Mouse (Mus musculus) stomach, embryonic 16.5 days (tissue): Measurements from ENCODE around the gene Thumpd3. TPM values are rescaled to one million over a fixed set of nuclear protein-coding genes. Genes with fewer than 3 reads are reported as not detected.

Experiments
- ATAC-seq: fragments of 200-750 bp; cut with Nextera tagmentation; 2 replicates; pipeline ENCODE4 v1.8.0; 2017; ENCODE audit warnings: moderate number of reproducible peaks, moderate TSS enrichment; ENCODE audit not compliant: insufficient read depth, low FRiP score
- H3K27ac ChIP-seq: fragments of 300-500 bp; sonication (generic); 2 replicates; pipeline ENCODE4 v1.5.1; 2014; ENCODE audit warnings: low read length
- H3K27me3 ChIP-seq: fragments of 300-500 bp; sonication (generic); 2 replicates; pipeline ENCODE4 v1.6.1; 2014; ENCODE audit warnings: low read length, control low read depth, mixed read lengths; ENCODE audit not compliant: control insufficient read depth, insufficient read depth
- H3K36me3 ChIP-seq: fragments of 300-500 bp; sonication (generic); 2 replicates; pipeline ENCODE4 v1.6.1; 2014; ENCODE audit warnings: low read length; ENCODE audit not compliant: control insufficient read depth, insufficient read depth
- H3K4me1 ChIP-seq: fragments of 300-500 bp; sonication (generic); 2 replicates; pipeline ENCODE4 v1.6.1; 2014; ENCODE audit warnings: low read length, control low read depth, mixed read lengths; ENCODE audit not compliant: control insufficient read depth, insufficient read depth
- H3K4me2 ChIP-seq: fragments of 300-500 bp; sonication (generic); 2 replicates; pipeline ENCODE4 v1.6.1; 2014; ENCODE audit warnings: low read depth, low read length, mixed read lengths
- H3K4me3 ChIP-seq: fragments of 300-500 bp; sonication (generic); replicated peaks from 2 replicates; pipeline ENCODE4 v1.5.1; 2014; ENCODE audit warnings: mild to moderate bottlenecking, low read length
- H3K9ac ChIP-seq: fragments of 300-500 bp; sonication (generic); 2 replicates; pipeline ENCODE4 v1.6.1; 2014; ENCODE audit warnings: low read length
- H3K9me3 ChIP-seq: fragments of 300-500 bp; sonication (generic); replicated peaks from 2 replicates; pipeline ENCODE4 v1.6.1; 2016; ENCODE audit warnings: low read length, control low read depth; ENCODE audit not compliant: control insufficient read depth
- WGBS: fragments of 180-500 bp; shearing (Covaris S2); extraction: QIAGEN DNeasy Blood & Tissue Kit; methylation state at CpG from one replicate; pipeline ENCODE4 v1.1.7; 2014; 5-methylcytosine and 5-hydroxymethylcytosine counted together
- polyA plus RNA-seq: library from polyadenylated mRNA; unstranded; fragments of >200 nt; fragmentation: Nextera tagmentation; extraction: Ambion mirVana; gene quantifications from 2 replicates; pipeline ENCODE4 v1.2.1, GENCODE M21; 2015

Thumpd3 gene
- polyA plus RNA-seq, 1 experiment from 2014 or later = 51.0 TPM

- Histone ChIP-seq H3K4me3 (no peak overlapping the region), H3K27ac (no peak overlapping the region), H3K4me1 (peaks cover 26% of the 10 kb centered on the region), H3K9me3 (no peaks in the 10 kb centered on the region), H3K36me3 (no peaks in the 10 kb centered on the region), H3K9ac (no peak overlapping the region), H3K4me2 (no peak overlapping the region), H3K27me3 (no peaks in the 10 kb centered on the region)
- WGBS = 61% methylated on average over 4 of the region's 4 CpGs
- ATAC-seq = no peak
Measured at GRCm38 (mm10) chr6:113084590-113084989, 38.6 kb downstream of the Thumpd3 start.

- H3K4me1 ChIP-seq = peaks cover 6% of the 10 kb centered on the region; the same call in 1 of the 2 replicates
- no peak overlapping the region for H3K4me3 ChIP-seq
- no peaks in the 10 kb centered on the region for H3K9me3 ChIP-seq
- H3K27me3 ChIP-seq = no peaks in the 10 kb centered on the region
- H3K27ac ChIP-seq = no peak overlapping the region
- no peak for ATAC-seq
- WGBS = 78% methylated on average over 3 of the region's 3 CpGs
- H3K9ac ChIP-seq = no peak overlapping the region
- H3K36me3 ChIP-seq = no peaks in the 10 kb centered on the region
- H3K4me2 ChIP-seq = no peak overlapping the region
Measured at GRCm38 (mm10) chr6:113093206-113093605, 47.2 kb downstream of the Thumpd3 start.

DNA sequence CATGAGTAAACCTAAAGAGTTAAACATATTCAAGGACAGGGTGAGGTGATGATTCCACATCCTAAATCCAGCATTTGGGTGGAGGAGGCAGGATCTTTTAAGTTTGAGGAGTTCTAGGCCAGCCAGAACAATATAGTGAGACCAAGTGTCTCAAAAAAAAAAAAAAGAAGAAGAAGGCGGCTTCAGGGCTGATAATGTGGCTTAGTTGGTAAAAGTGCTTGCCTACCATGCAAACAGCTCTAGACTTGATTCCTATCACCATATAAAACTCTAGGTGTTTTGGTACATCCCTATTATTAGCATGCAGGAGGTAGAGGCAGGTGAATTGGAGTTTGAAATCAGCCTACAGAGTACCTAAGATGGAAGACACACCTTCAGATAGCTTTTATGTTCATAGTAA lies 49.5 kb downstream of the Thumpd3 start:
- 87% methylated on average over 1 of the region's 1 CpGs for WGBS
- no peak overlapping the region for H3K9ac ChIP-seq
- no peaks in the 10 kb centered on the region for H3K9me3 ChIP-seq
- peaks cover 17% of the 10 kb centered on the region for H3K4me1 ChIP-seq
- no peak for ATAC-seq
- no peaks in the 10 kb centered on the region for H3K27me3 ChIP-seq
- no peaks in the 10 kb centered on the region for H3K36me3 ChIP-seq
- H3K4me2 ChIP-seq = no peak overlapping the region
- H3K27ac ChIP-seq = no peak overlapping the region
- H3K4me3 ChIP-seq = no peak overlapping the region

- 79% methylated on average over 5 of the region's 5 CpGs for WGBS
- Histone ChIP-seq H3K9me3 (no peaks in the 10 kb centered on the region), H3K27ac (no peak overlapping the region), H3K4me1 (peaks cover 20% of the 10 kb centered on the region), H3K4me3 (no peak overlapping the region), H3K36me3 (no peaks in the 10 kb centered on the region), H3K9ac (no peak overlapping the region), H3K27me3 (no peaks in the 10 kb centered on the region), H3K4me2 (no peak overlapping the region)
- no peak for ATAC-seq
Measured at GRCm38 (mm10) chr6:113097662-113098061, 51.6 kb downstream of the Thumpd3 start.

DNA sequence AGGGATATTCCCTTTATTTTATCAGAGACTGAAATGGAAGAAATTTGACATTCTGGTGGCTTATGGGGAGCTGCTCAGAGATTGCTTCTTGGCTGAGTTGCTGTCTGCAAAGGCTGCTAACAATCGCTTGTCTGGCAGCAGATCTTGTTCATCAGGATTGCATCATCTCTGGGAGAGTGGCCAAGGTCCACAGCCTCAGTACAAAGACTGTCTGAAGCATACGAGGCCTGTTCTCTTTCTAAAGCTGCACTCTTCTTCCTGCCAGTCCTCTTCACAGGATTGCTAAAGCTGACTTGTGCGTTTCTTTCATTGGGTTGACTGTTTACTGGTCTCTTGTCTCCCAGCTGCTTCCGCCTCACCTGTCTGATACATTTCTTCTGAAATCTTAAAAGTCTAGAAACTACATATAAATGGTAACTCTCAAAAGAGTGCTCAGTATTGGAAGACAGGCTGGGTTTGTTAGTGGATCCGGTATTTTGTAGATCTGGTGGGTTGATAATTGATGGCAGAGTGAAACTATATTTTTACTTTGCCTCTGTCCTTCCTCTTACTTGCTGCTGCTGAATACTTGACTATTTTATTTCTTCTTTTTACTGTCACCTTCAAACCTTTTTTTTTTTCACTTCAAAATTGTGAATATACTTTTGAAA lies 53.7 kb downstream of the Thumpd3 start:
- 13% methylated on average over 5 of the region's 5 CpGs for WGBS
- peak; percentile 93 for ATAC-seq
- Histone ChIP-seq H3K27ac (peak overlapping the region; percentile 87), H3K9me3 (no peaks in the 10 kb centered on the region), H3K27me3 (no peaks in the 10 kb centered on the region), H3K4me2 (peak overlapping the region; percentile 37), H3K9ac (peak overlapping the region; percentile 31; the same call in 1 of the 2 replicates), H3K4me1 (peaks cover 20% of the 10 kb centered on the region), H3K4me3 (no peak overlapping the region), H3K36me3 (no peaks in the 10 kb centered on the region)

GRCm38 (mm10) chr6:113102541-113102940 lies 56.5 kb downstream of the Thumpd3 start:
- WGBS = 78% methylated on average over 4 of the region's 4 CpGs
- Histone ChIP-seq H3K27me3 (no peaks in the 10 kb centered on the region), H3K9ac (no peak overlapping the region), H3K9me3 (no peaks in the 10 kb centered on the region), H3K4me2 (no peak overlapping the region), H3K4me3 (no peak overlapping the region), H3K4me1 (peaks cover 13% of the 10 kb centered on the region), H3K36me3 (no peaks in the 10 kb centered on the region), H3K27ac (no peak overlapping the region)
- ATAC-seq = no peak

GRCm38 (mm10) chr6:113103765-113104164 lies 57.7 kb downstream of the Thumpd3 start:
- ATAC-seq = no peak
- no peak overlapping the region for H3K4me3 ChIP-seq
- H3K4me1 ChIP-seq = peaks cover 11% of the 10 kb centered on the region

DNA sequence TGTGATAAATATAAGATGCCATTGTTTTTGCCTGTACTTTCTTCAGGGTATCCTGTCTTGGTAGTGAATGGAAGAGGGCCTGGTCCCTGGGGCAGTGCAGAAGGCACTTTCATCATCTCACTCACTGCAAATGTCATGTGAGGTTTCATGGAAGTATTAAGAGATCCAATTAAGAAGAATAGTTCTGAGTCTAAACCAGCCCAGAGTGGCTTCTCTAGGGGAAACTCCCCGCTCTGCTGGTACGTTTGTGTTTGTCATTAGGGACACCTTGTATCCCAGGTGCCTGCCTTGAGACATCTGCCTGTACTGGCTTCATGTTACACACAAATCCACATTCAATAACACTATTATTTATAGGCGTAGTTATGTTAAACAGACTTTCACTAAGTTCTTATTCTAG lies 63.4 kb downstream of the Thumpd3 start:
- Histone ChIP-seq H3K4me3 (no peak overlapping the region), H3K9me3 (no peaks in the 10 kb centered on the region), H3K4me2 (no peak overlapping the region), H3K27ac (no peak overlapping the region), H3K27me3 (no peaks in the 10 kb centered on the region), H3K4me1 (no peaks in the 10 kb centered on the region; the same call in 1 of the 2 replicates), H3K9ac (no peak overlapping the region), H3K36me3 (0 out of 2 replicates have a peak, but pooled peaks cover 18% of the 10 kb centered on the region)
- ATAC-seq = no peak
- WGBS = 86% methylated on average over 3 of the region's 3 CpGs

More at GRCm38 (mm10) chr6:113103765-113104164, 57.7 kb downstream of the Thumpd3 start:
- Histone ChIP-seq H3K36me3 (no peaks in the 10 kb centered on the region), H3K27me3 (no peaks in the 10 kb centered on the region), H3K4me2 (no peak overlapping the region), H3K27ac (no peak overlapping the region), H3K9me3 (no peaks in the 10 kb centered on the region), H3K9ac (no peak overlapping the region)

- no peaks in the 10 kb centered on the region for H3K27me3 ChIP-seq
- H3K9ac ChIP-seq = no peak overlapping the region
- 81% methylated on average over 7 of the region's 7 CpGs for WGBS
- H3K27ac ChIP-seq = no peak overlapping the region
- H3K4me1 ChIP-seq = no peaks in the 10 kb centered on the region
- H3K9me3 ChIP-seq = no peaks in the 10 kb centered on the region
- H3K4me3 ChIP-seq = no peak overlapping the region
- H3K36me3 ChIP-seq = peaks cover 23% of the 10 kb centered on the region; the same call in 1 of the 2 replicates
- no peak overlapping the region for H3K4me2 ChIP-seq
- ATAC-seq = no peak
Measured at GRCm38 (mm10) chr6:113109956-113110355, 63.9 kb downstream of the Thumpd3 start.
